Mouse (Mus musculus) erythroblast, embryonic 14.5 days (primary cell): ENCODE data around the gene Kcne1l. TPM values are rescaled to one million over a fixed set of nuclear protein-coding genes. Genes with fewer than 3 reads are reported as not detected.

ENCODE experiments used
- H3K27me3 ChIP-seq: 2 replicates; pipeline ENCODE4 v1.6.1; 2012; ENCODE audit warnings: inconsistent platforms; ENCODE audit not compliant: control insufficient read depth
- H3K36me3 ChIP-seq: 2 replicates; pipeline ENCODE4 v1.6.1; 2012; ENCODE audit warnings: mild to moderate bottlenecking, inconsistent platforms; ENCODE audit not compliant: control insufficient read depth
- H3K4me1 ChIP-seq: 2 replicates; pipeline ENCODE4 v1.6.1; 2012; ENCODE audit warnings: inconsistent platforms; ENCODE audit not compliant: control insufficient read depth
- H3K4me3 ChIP-seq: replicated peaks from 2 replicates; pipeline ENCODE3; 2012; ENCODE audit warnings: moderate library complexity, mild to moderate bottlenecking, inconsistent platforms
- H3K9me3 ChIP-seq: 2 replicates; pipeline ENCODE4 v1.6.1; 2012; ENCODE audit warnings: low read length, inconsistent platforms, mixed read lengths; ENCODE audit not compliant: control insufficient read depth
- GATA1 ChIP-seq: IDR thresholded peaks from 2 replicates; pipeline ENCODE4 v1.6.1; 2012; ENCODE audit warnings: low read length, inconsistent platforms, mixed read lengths
- TAL1 ChIP-seq: IDR thresholded peaks from 3 replicates; pipeline ENCODE4 v1.6.1; 2012; ENCODE audit warnings: low read length, inconsistent platforms, mixed read lengths
- polyA plus RNA-seq: library from polyadenylated mRNA; stranded (reverse); fragments of >175 nt; gene quantifications from 2 replicates; pipeline ENCODE4 v1.2.3, GENCODE M21; 2012

Gene Kcne1l
- polyA plus RNA-seq, 1 experiment: not detected

DNA sequence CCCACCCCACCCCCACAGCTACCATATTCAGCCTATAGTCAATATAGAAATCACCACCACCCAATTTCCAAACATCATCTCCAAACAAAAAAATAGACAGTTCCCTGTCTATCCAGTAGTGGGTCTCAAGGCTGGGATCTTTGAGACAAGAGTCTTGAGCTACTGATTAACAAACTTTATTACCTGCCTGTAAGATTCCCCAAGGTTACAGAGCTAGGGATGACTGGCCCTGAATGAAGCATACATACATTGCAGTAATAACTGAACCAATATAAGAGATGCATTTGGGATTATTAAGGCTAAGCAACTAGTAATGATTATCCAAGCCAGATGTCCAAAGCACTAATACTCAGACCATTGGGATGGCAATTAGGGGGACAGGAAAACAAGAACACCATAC is 1.5 kb downstream of the Kcne1l start:
- H3K27me3 ChIP-seq: peaks cover 35% of the 10 kb centered on the region

DNA sequence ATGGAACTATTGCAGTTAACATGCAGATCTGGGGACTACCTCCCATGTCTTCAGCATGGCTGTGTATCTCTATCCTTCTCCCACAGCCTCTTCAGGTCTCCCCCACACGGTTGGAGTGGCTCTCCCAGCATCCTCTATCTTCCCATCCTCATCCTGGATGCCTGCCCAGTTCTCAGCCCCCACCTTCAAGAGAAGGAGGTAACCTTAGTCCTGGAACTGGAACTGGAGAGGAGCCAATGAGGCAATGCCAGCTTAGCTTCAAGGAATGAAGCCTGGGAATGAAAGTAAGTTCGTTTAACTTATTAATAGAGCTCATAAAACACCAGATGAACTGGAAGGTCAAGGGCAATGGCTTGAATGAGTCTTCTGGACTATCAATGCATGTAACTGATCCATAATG is 2.6 kb downstream of the Kcne1l start:
- no peaks in the 10 kb centered on the region for H3K4me1 ChIP-seq
- peaks cover 5% of the 10 kb centered on the region; the same call in 1 of the 2 replicates for H3K9me3 ChIP-seq
- no peaks in the 10 kb centered on the region for H3K36me3 ChIP-seq
- H3K4me3 ChIP-seq: no peak overlapping the region
- peaks cover 35% of the 10 kb centered on the region for H3K27me3 ChIP-seq
- TF ChIP-seq GATA1 (no peak), TAL1 (no peak)

More for the DNA sequence above, 1.5 kb downstream of the Kcne1l start:
- no peak for TF ChIP-seq GATA1
- no peak for TF ChIP-seq TAL1
- Histone ChIP-seq H3K4me1 (no peaks in the 10 kb centered on the region), H3K4me3 (no peak overlapping the region), H3K36me3 (no peaks in the 10 kb centered on the region), H3K9me3 (peaks cover 5% of the 10 kb centered on the region; the same call in 1 of the 2 replicates)

DNA sequence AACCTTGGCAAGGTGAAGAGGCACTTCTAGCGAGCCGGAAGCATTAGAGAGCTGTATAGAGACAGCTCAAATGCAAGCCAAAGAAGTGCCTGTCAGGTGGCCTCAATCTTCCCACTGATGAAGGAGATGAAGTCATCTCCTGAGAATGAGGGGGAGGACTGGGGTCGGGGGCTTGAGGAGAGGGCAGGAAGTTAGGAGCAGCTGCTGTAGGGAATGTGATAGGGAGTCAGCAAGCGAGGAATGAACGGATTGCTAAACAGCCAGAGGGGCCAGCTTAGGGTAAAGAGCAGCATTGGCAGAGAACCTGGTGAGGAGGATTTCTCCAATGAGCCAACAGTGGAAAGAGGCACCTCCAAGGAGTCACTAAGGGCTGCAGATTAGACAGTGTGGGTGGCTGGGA is 20.2 kb downstream of the Kcne1l start:
- TF ChIP-seq TAL1 (no peak), GATA1 (no peak)

GRCm38 (mm10) chrX:142276573-142276972 is 29.5 kb downstream of the Kcne1l start:
- Histone ChIP-seq H3K27me3 (no peaks in the 10 kb centered on the region), H3K9me3 (no peaks in the 10 kb centered on the region), H3K36me3 (no peaks in the 10 kb centered on the region), H3K4me3 (no peak overlapping the region), H3K4me1 (no peaks in the 10 kb centered on the region)
- TF ChIP-seq TAL1 (no peak), GATA1 (no peak)

More for the DNA sequence above, 20.2 kb downstream of the Kcne1l start:
- Histone ChIP-seq H3K4me1 (no peaks in the 10 kb centered on the region), H3K27me3 (no peaks in the 10 kb centered on the region), H3K4me3 (no peak overlapping the region), H3K9me3 (no peaks in the 10 kb centered on the region), H3K36me3 (no peaks in the 10 kb centered on the region)

DNA sequence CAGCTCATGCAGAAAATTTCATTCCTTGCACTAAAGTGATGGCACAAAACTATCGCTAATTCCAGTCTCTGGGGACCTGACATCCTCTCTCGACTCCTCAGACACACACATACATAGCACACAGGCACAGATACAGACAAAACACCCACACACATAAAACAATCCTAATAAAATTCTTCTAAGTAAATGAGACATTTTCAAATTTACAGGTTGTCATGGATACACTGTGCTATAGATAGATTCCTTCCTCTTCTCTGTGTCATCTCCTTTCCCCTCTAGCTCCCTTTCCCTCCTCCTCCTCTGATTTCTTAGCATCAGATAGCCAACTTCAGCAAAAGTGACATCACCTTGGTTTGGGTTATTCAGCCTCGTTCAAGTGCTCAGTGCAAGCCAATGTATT is 30.1 kb downstream of the Kcne1l start:
- Histone ChIP-seq H3K9me3 (no peaks in the 10 kb centered on the region), H3K4me1 (no peaks in the 10 kb centered on the region), H3K4me3 (no peak overlapping the region), H3K36me3 (no peaks in the 10 kb centered on the region), H3K27me3 (no peaks in the 10 kb centered on the region)
- TF ChIP-seq GATA1: no peak
- TF ChIP-seq TAL1: no peak

Other genes with a start within 250 kb of the Kcne1l start
- gene Gucy2f, start 109.4 kb downstream of the Kcne1l start, polyA plus RNA-seq: not detected in 2 replicates
- 0.03 TPM in 1 of 2 replicates, not detected in the other for gene Nxt2, start 79.5 kb downstream of the Kcne1l start, polyA plus RNA-seq
- gene Acsl4, start 84.2 kb upstream of the Kcne1l start, polyA plus RNA-seq: 0.04 TPM in 2 replicates